Mouse (Mus musculus) liver, adult (tissue): Measurements from ENCODE around the gene Pwp2.

Experiments used
- GATA4 ChIP-seq: IDR thresholded peaks from 2 replicates; pipeline ENCODE4 v1.6.1; 2014; ENCODE audit warnings: mild to moderate bottlenecking, low read length; ENCODE audit not compliant: insufficient replicate concordance

Pwp2 gene

GRCm38 (mm10) chr10:78160369-78161095, 24.4 kb downstream of the Pwp2 start:
- no peak for TF ChIP-seq GATA4

GRCm38 (mm10) chr10:78159906-78160305, 25.0 kb downstream of the Pwp2 start:
- TF ChIP-seq GATA4: no peak

DNA sequence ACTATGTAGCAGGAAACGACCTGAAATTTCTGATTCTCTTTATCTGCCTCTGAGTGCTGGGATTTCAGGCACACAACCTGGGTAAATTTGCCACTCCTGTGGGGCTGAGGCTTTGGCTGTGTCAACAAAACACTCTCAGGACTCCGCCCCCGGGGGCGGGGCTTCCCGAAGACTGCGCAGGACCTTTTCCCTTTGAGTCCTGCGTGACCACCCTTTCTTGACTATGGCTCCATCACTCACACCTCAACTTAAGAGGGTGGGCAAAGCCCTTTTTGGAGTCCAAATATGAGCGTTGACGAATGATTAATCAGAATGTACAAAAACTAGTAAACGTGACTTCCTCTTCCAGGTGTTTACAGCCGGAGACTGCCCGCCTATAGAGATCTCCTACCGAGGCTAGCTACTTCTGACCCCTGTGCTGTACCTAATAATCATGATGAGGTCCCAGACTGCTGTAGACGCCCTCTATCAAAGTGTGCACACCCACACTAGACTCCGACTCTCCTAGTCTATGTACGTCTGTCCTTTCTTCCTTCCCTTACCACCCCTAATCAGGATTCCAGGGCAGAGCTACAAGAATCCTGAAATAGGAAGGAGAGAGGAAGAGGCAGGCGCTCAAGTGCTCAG, 25.6 kb downstream of the Pwp2 start:
- no peak for TF ChIP-seq GATA4

DNA sequence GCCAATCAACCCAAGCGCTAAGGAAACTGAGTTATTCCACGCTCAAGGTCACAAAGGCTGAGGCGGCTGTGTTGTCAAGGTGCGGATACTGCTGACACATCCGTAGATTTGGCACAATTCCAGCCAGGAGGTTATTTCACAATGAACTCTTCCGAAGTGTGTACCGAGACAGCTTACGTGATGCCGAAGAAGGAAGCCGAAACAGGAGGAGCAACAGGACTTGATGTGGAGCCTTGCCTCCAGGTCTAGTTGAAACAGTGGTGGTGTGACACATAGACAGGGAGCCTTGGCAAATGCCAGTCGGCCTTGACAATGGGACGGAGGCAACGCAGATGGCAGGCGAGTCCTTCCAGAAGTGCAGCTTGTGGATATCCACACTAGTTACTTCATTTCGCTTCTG, 26.9 kb downstream of the Pwp2 start:
- TF ChIP-seq GATA4: no peak

DNA sequence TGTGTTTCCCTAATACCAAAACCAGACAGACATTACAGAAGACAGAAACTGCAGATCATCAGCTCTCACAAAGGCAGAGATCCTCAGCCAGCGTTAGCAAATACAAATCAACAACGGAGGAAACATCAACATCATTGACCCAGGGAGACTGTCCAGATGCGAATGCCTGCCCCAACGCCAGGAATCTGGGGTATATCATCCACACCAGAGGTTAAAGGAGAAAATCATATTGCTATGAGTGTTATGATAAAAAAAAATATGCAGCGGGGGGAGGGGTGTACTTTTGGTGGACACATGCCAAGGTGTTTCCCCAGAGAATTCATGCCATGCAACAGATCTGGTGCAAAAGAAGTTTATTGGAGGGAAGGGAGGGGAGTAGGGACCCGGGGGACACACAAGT, 28.0 kb downstream of the Pwp2 start:
- TF ChIP-seq GATA4: no peak

DNA sequence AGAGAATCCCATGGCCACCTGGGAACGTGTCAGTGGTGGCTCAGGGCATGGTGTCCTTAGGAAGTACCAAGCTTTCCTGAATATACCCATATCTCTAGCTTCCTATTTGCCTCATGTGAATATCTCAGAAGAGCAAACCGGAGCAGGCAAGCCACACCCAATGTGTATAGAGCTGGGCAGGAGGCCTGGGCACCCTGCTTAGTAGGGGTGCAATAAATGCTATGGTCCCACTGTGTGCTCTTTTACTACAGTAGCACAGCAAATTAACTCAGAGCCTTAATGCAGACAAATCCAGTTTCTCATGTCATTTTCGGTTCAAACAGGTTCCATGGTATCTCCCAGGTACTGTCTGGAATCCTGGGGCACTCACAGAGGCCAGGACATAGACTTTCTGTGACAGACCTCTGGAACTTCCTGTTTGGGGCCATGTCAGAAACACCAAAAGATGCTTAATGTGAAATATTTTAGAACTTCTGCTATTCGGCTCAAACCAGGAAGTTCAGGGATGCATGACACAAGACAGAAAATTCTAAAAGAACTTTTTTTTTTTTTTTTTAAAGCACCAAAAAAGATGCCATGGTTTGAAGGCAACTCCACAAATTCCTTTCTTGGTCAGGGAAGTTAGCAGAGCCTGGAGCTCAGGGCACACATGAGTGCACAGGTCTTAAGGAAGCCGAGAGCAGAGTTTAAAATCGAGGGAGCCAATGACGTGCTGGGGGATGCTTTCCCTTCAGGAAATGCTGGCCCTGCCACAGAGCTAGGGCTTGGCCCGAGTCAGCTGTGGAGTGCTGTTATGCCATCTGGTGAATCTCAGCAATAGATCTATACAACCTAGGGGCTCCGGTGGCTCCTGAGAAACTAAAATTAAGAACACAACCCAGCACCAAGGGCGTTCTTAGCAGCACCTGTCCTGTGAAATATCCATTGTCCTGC, 35.8 kb downstream of the Pwp2 start:
- TF ChIP-seq GATA4: no peak

DNA sequence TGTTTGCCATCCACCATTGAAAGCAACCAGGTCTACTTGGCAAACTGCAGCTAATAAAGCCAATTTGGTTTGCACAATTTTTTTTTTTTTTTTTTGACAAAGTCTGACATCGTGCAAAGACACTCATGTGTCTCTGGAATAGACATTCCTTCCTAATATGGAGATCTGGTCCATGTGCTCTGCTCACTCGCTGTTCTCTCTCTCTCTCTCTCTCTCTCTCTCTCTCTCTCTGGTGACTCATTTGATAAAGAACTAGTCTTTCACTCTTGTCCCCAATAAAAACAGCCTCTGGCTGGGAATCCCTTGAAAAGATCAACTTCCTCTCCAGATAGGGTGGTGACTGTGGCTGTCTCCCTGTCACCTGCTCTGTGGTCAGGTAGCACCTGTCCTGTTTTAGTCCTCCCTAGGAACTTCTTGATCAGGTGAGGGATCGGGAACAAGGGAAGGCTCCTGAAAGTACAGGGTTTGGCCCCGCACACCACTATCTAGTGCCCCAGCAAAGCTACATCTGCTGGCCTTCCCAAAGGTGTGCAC, 37.0 kb downstream of the Pwp2 start:
- TF ChIP-seq GATA4: no peak

GRCm38 (mm10) chr10:78143727-78144505, 41.0 kb downstream of the Pwp2 start:
- TF ChIP-seq GATA4: no peak

GRCm38 (mm10) chr10:78140843-78141242, 44.1 kb downstream of the Pwp2 start:
- no peak for TF ChIP-seq GATA4

DNA sequence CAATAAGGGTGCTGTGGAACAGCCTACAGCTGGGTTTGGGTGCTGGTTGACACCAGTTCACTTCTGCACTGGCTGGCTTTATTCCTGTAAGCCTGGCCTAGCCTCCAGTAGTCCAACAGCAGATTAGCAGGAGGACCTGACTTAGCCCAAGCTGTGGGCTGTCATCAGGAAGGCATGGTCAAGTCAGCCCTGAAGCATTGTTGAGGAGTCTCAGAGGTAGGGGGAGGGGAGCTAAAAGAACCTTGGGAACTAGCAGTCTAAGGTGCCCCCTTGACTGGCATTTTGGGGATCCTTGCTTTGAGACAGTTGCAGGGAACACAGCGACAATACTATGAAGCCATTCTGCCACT, 44.7 kb downstream of the Pwp2 start:
- TF ChIP-seq GATA4: no peak

DNA sequence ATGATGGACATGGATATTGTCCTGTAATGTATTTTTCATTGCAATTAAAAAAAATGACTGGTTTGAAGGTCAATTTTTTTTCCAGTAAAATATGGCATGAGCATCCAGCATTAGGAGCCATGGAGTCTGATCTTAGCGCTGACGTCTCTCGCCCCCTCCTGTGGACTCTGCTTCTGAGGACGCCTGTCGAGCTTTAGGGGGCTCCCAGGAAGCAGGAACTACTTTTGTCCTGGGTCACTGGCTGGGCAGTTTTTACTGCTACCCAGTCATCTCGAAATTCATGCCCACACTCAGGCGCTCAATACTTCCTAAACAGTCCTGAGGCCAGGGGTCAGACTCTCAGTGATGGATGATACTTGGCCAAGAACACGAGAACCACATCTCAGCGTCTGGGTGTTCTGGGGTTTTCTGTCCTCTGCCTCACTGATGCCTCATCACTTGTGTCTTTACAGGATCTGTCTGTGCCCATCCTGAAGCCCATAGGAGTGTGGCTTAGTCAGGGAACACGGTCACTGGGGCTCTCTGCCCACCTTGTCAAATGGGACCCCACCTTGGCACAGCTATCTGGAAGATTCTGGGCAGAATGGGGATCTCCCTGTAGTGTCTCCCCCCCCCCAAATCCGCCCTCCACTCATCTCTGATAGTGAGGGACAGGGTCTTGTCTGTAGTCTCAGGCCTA, 45.2 kb downstream of the Pwp2 start:
- no peak for TF ChIP-seq GATA4

DNA sequence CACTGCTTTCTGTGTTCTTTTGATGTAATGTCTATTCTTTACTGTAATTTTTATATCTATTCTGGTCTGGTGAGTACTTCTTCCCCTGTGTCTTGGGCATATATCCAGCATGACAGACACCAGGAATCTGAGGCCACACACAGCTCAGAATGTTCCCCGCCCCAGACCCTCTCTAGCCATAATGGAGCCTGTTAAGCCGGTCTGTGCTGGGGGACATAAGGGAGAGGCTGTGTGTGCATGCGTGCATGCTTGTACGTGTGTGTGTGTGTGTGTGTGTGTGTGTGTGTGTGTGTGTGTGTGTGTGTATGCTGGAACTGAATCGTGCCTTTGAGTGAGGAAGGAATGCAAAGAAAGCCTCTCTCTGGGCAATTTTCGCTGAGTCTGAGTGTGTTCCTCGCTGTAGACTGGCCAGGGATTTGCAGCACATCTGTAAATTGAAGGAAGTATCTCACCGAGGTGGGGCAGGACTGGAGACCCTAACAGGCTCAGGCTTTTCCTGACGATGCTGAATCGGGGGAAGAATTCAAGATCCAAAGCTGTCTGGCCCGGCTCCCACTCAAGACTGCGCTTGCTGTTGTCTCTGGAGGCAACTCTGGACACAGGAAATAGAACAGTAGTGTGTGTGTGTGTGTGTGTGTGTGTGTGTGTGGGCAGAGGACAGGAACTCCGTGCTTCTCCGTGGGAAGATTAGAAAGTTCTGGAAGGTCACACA, 46.0 kb downstream of the Pwp2 start:
- TF ChIP-seq GATA4: peak; percentile 77; the same call in 1 of the 2 replicates

GRCm38 (mm10) chr10:78137191-78137590, 47.8 kb downstream of the Pwp2 start:
- TF ChIP-seq GATA4: no peak

DNA sequence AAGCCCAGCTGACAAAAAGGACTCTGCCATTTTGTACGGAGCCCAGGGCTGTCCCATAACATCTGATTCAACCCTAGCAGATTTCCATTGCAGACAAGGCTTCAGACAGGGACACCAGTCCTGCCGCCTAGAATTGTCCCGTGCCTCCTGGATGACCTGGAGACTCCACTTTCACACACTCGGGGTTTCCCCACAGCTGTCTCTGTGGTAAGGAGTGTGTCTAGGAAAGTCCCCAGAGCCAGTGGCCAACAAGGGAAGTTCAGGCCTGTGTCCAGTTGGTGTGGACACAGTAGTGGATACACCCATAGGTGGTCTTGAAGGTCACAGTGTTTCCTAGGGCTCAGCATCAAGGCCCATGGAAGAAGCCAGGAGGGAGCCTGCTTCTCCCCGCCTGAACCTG, 49.0 kb downstream of the Pwp2 start:
- no peak for TF ChIP-seq GATA4
